Mouse (Mus musculus): ENCODE results near the gene Shf.

DNA sequence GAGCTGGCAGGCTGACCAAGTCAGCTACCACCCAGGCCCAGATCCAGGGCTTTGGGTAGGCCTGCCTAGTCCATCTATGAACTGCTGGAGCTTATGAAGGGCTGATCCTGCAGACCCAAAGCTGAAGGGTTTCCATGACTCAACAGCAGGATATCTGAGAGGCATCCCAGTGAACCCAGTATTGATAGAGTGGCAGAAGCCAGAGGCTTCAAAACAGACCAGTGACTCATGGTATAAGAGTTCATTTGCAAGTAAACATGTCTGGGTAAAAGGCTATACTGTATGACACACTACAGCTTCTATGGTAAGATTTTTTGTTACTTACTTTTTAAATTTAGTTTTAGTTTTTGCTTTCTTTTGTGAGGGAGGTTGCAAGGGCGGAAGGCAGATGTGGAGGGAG, 27.2 kb upstream of the Shf start:
- TF ChIP-seq CTCF (IDR thresholded peaks at IDR 0.05; ENCODE audit: borderline replicate concordance, insufficient read depth, low read length): no peak
- TF ChIP-seq POLR2A (IDR thresholded peaks at IDR 0.05; ENCODE audit: low read depth, low read length): no peak

Measured in embryonic fibroblast, embryonic 13.5 days (primary cell).